Mouse (Mus musculus) midbrain, embryonic 10.5 days (tissue): ENCODE measurements around the gene Endog. TPM values are rescaled to one million over a fixed set of nuclear protein-coding genes. Genes with fewer than 3 reads are reported as not detected.
"Not testable (repeated sequence)": the region's sequence is repeated elsewhere in the genome, so short reads cannot be mapped to it uniquely, and the experiment has no call there.

Experiments used
- DNase-seq: peaks from one replicate; pipeline ENCODE4 v3.0.0-alpha.2; 2017; ENCODE audit warnings: low spot score
- H3K27ac ChIP-seq: fragments of 300-500 bp; sonication (generic); replicated peaks from 2 replicates; pipeline ENCODE4 v1.5.1; 2016; ENCODE audit warnings: mild to moderate bottlenecking
- H3K27me3 ChIP-seq: fragments of 300-500 bp; sonication (generic); 2 replicates; pipeline ENCODE4 v1.6.1; 2016; ENCODE audit warnings: low read depth, mild to moderate bottlenecking; ENCODE audit not compliant: poor library complexity, severe bottlenecking
- H3K36me3 ChIP-seq: fragments of 300-500 bp; sonication (generic); 2 replicates; pipeline ENCODE4 v1.6.1; 2016; ENCODE audit warnings: mild to moderate bottlenecking, moderate library complexity
- H3K4me1 ChIP-seq: fragments of 300-500 bp; sonication (generic); 2 replicates; pipeline ENCODE4 v1.6.1; 2016
- H3K4me3 ChIP-seq: fragments of 300-500 bp; sonication (generic); 2 replicates; pipeline ENCODE4 v1.5.1; 2016; ENCODE audit warnings: mild to moderate bottlenecking, moderate library complexity
- H3K9me3 ChIP-seq: fragments of 300-500 bp; sonication (generic); replicated peaks from 2 replicates; pipeline ENCODE4 v1.6.1; 2016; ENCODE audit warnings: mild to moderate bottlenecking
- WGBS: fragments of 180-500 bp; shearing (Covaris S2); methylation state at CpG from one replicate; pipeline ENCODE4 v1.1.7; 2016; 5-methylcytosine and 5-hydroxymethylcytosine counted together
- polyA plus RNA-seq: library from polyadenylated mRNA; unstranded; fragments of >200 nt; fragmentation: Nextera tagmentation; extraction: Ambion mirVana; gene quantifications from 2 replicates; pipeline ENCODE4 v1.2.1, GENCODE M21; 2016

Endog gene
- polyA plus RNA-seq, 1 experiment from 2014 or later: 18.6 TPM

DNA sequence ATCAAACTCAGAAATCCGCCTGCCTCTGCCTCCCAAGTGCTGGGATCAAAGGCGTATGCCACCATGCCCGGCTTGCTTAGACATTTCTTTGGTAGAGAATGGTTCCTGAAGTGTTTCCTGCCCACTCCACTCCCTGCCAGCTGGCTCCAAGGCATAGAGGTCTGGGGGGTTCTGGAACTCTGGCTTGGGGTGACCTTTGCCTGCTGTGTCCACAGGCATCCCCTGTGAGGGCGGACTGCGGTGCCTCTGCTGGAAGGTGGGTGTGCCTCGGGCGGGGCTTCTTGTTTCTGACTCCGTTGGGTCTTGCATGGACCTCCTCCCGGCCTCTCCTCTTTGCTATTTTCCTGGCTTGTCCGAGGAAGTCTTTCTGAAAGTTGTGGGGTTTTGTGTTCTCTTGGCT, 34.8 kb upstream of the Endog start:
- Histone ChIP-seq H3K4me1 (peaks cover 34% of the 10 kb centered on the region), H3K36me3 (peaks cover 55% of the 10 kb centered on the region), H3K27me3 (no peaks in the 10 kb centered on the region), H3K4me3 (no peak overlapping the region), H3K9me3 (no peaks in the 10 kb centered on the region), H3K27ac (no peak overlapping the region)
- WGBS: 93% methylated on average over 10 of the region's 10 CpGs
- DNase-seq: no peak

DNA sequence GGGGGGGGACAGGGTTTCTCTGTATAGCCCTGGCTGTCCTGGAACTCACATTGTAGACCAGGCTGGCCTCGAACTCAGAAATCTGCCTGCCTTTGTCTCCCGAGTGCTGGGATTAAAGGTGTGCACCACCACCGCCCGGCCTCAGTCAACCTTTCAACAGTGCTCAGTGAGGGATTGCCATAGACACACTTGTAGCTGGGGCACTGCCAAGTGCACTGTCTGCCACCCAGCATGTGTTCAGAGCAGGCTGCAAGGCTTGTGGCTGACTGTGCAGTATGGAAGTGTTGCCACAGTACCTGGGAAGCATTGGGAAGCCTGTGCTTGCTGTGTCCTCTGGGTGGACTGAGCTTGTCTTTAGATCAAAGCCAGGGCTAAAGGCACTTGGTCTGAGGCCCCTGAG, 31.3 kb upstream of the Endog start:
- not testable (repeated sequence) for DNase-seq, H3K27ac ChIP-seq, H3K27me3 ChIP-seq, H3K9me3 ChIP-seq, H3K4me3 ChIP-seq
- Histone ChIP-seq H3K4me1 (peaks cover 12% of the 10 kb centered on the region), H3K36me3 (peaks cover 90% of the 10 kb centered on the region)
- WGBS: 94% methylated on average over 4 of the region's 4 CpGs

DNA sequence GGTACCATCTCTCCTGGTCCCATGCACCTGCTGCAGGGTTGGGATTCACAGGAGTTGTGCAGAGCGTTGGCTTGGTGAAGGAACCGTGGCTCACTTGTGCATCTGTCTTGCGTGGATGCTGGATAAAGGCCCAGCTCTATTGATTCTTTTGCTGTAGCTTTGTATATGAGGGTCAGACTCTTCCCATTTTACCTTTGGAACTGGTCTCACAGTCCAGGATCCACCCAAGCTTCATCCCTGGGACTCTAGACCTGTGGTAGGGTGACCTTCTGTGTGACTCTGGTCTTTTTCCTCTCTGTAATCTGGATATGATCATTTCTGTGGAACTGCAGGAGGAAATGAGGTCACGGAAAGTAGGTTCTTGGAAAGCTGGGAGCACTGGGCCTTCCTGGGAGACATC, 26.9 kb upstream of the Endog start:
- H3K27ac ChIP-seq: no peak overlapping the region
- H3K4me3 ChIP-seq: no peak overlapping the region
- 90% methylated on average over 4 of the region's 4 CpGs for WGBS
- H3K9me3 ChIP-seq: no peaks in the 10 kb centered on the region
- peaks cover 90% of the 10 kb centered on the region for H3K36me3 ChIP-seq
- no peak for DNase-seq
- no peaks in the 10 kb centered on the region for H3K4me1 ChIP-seq
- no peaks in the 10 kb centered on the region for H3K27me3 ChIP-seq

DNA sequence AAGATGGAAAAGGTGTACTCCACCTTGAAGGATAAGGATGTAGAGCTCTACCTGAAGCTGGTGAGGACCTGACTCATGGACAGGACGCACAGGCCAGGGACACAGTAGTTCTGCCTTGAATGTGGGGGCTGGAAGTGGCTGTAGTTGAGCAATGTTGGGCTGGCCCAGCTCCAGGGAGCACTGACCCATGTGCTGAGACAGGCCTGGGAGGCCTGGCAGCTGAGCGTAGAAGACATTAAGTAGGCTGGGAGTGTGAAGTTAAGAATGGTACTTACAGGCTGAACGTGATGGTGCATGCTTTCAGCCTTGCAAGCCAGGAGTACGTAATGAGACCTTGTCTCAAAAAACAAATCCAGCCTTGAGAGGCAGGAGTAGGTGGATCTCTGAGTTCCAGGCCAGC, 23.8 kb upstream of the Endog start:
- H3K27me3 ChIP-seq: no peaks in the 10 kb centered on the region
- H3K36me3 ChIP-seq: peaks cover 88% of the 10 kb centered on the region
- H3K4me3 ChIP-seq: no peak overlapping the region
- no peak for DNase-seq
- 97% methylated on average over 4 of the region's 4 CpGs for WGBS
- H3K4me1 ChIP-seq: no peaks in the 10 kb centered on the region
- no peak overlapping the region for H3K27ac ChIP-seq
- H3K9me3 ChIP-seq: no peaks in the 10 kb centered on the region

DNA sequence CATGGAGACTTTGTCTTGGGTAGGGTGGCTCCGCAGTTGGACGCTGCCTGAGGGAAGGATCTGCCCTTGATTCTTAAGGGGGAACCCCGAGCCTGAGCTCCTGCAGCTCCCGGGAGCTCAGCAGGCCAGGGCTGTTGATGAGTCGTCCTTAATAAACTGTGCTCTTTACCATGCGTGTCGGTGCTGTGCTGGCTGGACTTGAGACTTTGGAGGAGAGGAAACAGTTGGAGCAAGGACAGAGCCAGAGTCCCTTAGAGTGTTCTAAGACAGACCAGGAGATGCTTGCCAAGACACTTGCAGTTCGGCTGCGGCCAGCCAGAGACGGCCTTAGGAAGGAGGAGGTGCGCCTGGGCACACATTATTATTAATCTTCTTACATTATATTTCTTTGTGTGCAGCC, 19.5 kb upstream of the Endog start:
- Histone ChIP-seq H3K4me3 (no peak overlapping the region), H3K9me3 (no peaks in the 10 kb centered on the region), H3K27ac (no peak overlapping the region), H3K4me1 (no peaks in the 10 kb centered on the region), H3K27me3 (no peaks in the 10 kb centered on the region), H3K36me3 (peaks cover 50% of the 10 kb centered on the region)
- 94% methylated on average over 11 of the region's 11 CpGs for WGBS
- DNase-seq: no peak

DNA sequence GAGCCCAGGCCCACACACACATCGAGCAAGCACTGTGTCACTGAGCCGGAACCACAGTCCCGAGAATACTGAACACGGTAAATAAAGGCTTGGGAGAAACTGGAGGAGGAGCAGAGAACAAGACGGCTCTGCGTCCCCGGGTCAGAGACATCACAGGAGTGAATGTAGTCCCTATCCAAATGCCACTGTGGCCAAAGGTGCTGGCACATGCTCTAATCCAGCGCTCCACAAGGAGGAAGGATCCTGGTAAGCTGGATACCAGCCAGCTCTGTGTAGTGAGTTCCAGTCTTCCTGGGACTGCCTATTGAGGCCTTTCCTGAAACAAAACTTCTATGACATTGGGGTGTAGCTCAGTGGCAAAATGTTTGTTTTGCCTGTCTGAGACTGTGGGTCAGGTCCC, 18.7 kb upstream of the Endog start:
- Histone ChIP-seq H3K9me3 (no peaks in the 10 kb centered on the region), H3K36me3 (peaks cover 42% of the 10 kb centered on the region), H3K4me1 (no peaks in the 10 kb centered on the region), H3K27ac (no peak overlapping the region), H3K27me3 (no peaks in the 10 kb centered on the region), H3K4me3 (no peak overlapping the region)
- no peak for DNase-seq
- 84% methylated on average over 8 of the region's 8 CpGs for WGBS

DNA sequence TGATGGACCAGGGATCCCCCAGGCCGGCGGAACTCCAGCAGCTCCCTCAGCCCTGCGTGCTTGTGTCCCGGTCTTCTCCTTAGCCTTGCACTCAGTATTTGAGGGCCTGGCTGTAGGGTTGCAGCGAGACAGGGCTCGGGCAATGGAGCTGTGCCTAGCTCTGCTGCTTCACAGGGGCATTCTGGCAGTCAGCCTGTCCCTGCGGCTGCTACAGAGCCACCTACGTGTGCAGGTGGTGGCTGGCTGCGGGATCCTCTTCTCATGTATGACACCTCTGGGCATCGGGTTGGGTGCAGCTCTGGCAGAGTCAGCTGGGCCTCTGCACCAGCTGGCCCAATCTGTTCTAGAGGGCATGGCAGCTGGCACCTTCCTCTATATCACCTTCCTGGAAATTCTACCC, 11.4 kb upstream of the Endog start:
- not testable (repeated sequence) for H3K36me3 ChIP-seq, H3K27ac ChIP-seq, H3K4me1 ChIP-seq, H3K9me3 ChIP-seq, H3K4me3 ChIP-seq, DNase-seq, H3K27me3 ChIP-seq
- WGBS: 89% methylated on average over 8 of the region's 10 CpGs

DNA sequence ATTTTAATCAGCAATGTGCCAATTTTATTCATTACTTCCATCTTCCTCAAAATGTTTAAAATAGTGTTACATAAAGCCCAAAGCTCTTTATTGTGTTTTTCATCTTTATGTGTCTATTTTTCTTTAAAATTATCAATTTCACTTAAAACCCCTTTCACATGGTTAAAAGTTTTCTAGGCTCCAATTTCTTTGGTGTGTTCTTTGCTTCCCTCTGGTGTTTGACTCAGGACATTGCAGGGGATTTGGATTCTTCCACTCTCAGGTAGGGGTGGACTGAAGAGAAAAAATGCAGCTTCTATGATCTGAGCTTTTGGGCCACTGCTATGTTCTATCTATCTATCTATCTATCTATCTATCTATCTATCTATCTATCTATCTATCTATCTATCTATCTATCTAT, 9.5 kb upstream of the Endog start:
- Histone ChIP-seq H3K4me3 (no peak overlapping the region), H3K27me3 (no peaks in the 10 kb centered on the region), H3K4me1 (no peaks in the 10 kb centered on the region), H3K36me3 (no peaks in the 10 kb centered on the region), H3K9me3 (peaks cover 13% of the 10 kb centered on the region), H3K27ac (no peak overlapping the region)
- DNase-seq: no peak

DNA sequence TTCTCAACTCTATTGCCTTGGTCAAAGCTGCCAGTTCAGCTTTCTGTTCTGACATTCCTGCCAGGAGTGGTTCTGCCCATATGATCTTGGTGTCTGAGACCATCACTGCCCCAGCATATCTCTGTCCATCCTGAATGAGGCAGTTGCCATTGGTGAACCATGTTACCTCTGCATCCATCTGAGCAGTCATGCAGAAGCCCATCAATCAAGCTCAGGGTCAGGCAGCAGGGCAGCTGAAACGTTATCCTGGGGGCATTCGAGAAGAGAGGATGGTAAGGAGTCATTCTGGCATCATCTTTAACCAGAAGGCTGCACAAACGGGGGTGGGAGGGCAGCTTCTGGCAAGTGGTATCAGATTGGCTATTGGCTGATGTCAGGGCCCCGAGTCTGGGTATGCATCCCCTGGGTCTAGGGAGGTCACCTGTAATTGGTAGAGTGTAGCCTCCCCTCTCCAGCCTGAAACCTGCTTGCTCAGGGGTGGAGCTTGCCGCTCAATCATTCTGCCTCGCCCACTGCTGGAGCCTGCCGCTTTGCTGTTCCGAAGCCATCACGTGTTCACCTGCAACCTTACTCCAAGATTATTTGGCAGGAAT, 6.9 kb upstream of the Endog start:
- Histone ChIP-seq H3K36me3 (no peaks in the 10 kb centered on the region), H3K27ac (no peak overlapping the region), H3K4me3 (no peak overlapping the region), H3K27me3 (no peaks in the 10 kb centered on the region), H3K9me3 (peaks cover 26% of the 10 kb centered on the region), H3K4me1 (no peaks in the 10 kb centered on the region)
- no peak for DNase-seq
- 63% methylated on average over 9 of the region's 9 CpGs for WGBS

DNA sequence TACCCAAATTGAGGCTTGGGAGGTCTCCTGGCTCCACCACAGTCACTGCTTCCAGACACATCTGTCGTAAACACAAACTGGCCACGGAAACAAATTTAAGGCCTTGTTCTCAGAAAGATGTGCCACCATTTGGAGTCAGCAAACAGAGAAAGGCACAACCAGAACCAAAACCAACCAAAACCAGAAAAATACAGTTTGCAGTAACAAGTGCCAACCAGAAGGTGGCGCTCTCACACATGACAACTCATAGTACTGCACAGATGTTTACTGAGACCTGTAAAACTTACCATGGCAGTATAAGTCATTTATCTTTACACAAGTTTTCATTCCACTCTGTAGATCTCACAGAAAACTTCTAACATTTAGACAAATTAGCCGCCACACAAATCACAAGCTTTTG, 4.6 kb upstream of the Endog start:
- H3K9me3 ChIP-seq: peaks cover 26% of the 10 kb centered on the region
- no peaks in the 10 kb centered on the region for H3K36me3 ChIP-seq
- peaks cover 9% of the 10 kb centered on the region for H3K4me1 ChIP-seq
- no peak overlapping the region for H3K4me3 ChIP-seq
- no peak overlapping the region for H3K27ac ChIP-seq
- 51% methylated on average over 4 of the region's 4 CpGs for WGBS
- DNase-seq: no peak
- H3K27me3 ChIP-seq: no peaks in the 10 kb centered on the region

DNA sequence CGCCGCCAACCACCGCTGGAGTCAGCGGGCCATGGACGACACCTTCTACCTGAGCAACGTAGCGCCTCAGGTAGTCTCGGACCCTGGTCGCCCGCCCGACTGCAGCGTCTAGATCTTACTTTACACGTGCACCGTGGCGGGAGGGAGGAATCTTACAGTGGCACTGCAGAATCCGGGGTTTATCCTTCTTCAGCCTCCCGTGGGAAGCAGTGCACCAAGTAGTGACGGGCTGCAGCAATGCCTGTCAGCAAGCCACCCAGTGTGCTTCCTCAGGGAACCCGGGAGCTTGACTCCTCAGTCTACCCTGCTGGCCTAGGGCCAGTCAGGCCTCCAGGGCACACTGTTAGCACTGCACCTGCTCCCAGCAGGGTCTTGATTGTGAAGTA, 697 bp downstream of the Endog start:
- H3K27me3 ChIP-seq: peaks cover 13% of the 10 kb centered on the region
- H3K27ac ChIP-seq: peak overlapping the region; percentile 93
- WGBS: 6% methylated on average over 19 of the region's 19 CpGs
- peaks cover 49% of the 10 kb centered on the region for H3K36me3 ChIP-seq
- peaks cover 14% of the 10 kb centered on the region for H3K9me3 ChIP-seq
- H3K4me3 ChIP-seq: peak overlapping the region; percentile 81
- H3K4me1 ChIP-seq: peaks cover 26% of the 10 kb centered on the region
- no peak for DNase-seq

DNA sequence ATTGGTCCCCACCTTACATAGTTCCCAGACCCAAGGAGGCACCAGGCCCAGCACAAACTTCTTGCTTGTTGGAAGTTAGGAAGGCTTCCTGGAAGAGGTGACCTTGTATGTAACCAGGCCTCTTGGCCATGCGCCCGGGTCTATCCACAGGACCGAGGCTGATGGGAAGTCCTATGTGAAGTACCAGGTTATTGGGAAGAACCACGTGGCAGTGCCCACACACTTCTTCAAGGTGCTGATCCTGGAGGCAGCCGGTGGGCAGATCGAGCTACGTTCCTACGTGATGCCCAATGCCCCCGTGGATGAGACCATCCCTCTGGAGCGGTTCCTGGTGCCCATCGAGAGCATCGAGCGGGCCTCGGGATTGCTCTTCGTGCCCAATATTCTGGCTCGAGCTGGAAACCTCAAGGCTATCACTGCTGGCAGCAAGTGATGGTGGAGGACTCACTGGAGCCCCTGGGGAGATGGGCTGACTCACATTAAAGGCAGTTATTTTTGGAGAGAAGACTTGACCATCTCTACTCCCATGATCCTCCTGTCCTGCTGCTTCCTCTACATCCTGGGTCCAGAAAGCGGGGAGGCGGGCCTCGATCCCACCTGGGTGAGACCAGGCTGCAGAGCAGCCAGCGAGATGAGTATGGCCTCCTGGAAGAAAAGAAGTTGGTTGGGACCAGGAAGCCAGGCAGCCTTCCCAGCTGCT, 2.4 kb downstream of the Endog start:
- 0 out of 2 replicates have a peak, but pooled peaks cover 4% of the 10 kb centered on the region for H3K9me3 ChIP-seq
- whole genome bisulfite sequencing: 97% methylated on average over 20 of the region's 20 CpGs
- peaks cover 53% of the 10 kb centered on the region for H3K36me3 ChIP-seq
- H3K27ac ChIP-seq: no peak overlapping the region
- H3K27me3 ChIP-seq: peaks cover 13% of the 10 kb centered on the region
- DNase-seq: no peak
- H3K4me3 ChIP-seq: peak overlapping the region; percentile 81; the same call in 1 of the 2 replicates
- peaks cover 42% of the 10 kb centered on the region for H3K4me1 ChIP-seq

DNA sequence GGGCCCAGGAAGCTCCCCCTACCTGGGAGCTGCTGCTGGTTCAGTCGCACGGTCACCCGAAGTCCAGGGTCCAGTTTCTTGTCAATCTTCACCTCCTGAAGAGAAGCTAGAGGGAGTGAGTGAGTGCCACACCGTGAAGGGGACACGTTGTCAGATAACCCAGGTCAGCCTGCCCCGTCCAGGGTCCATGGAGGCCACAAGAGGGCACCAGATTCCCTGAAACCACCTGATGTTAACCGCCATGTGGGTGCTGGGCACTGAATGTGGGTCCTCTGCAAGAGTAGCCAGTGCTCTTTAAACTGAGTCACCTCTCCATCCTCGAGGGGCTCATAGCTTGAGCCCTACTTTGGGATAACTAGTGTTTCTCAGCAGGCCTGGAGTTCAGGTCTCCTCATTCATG, 4.6 kb downstream of the Endog start:
- no peak overlapping the region for H3K4me3 ChIP-seq
- H3K27ac ChIP-seq: no peak overlapping the region
- peaks cover 41% of the 10 kb centered on the region for H3K4me1 ChIP-seq
- H3K27me3 ChIP-seq: peaks cover 13% of the 10 kb centered on the region
- 89% methylated on average over 8 of the region's 8 CpGs for WGBS
- H3K9me3 ChIP-seq: 0 out of 2 replicates have a peak, but pooled peaks cover 4% of the 10 kb centered on the region
- H3K36me3 ChIP-seq: peaks cover 53% of the 10 kb centered on the region
- DNase-seq: no peak
